In the genomic region with DNA sequence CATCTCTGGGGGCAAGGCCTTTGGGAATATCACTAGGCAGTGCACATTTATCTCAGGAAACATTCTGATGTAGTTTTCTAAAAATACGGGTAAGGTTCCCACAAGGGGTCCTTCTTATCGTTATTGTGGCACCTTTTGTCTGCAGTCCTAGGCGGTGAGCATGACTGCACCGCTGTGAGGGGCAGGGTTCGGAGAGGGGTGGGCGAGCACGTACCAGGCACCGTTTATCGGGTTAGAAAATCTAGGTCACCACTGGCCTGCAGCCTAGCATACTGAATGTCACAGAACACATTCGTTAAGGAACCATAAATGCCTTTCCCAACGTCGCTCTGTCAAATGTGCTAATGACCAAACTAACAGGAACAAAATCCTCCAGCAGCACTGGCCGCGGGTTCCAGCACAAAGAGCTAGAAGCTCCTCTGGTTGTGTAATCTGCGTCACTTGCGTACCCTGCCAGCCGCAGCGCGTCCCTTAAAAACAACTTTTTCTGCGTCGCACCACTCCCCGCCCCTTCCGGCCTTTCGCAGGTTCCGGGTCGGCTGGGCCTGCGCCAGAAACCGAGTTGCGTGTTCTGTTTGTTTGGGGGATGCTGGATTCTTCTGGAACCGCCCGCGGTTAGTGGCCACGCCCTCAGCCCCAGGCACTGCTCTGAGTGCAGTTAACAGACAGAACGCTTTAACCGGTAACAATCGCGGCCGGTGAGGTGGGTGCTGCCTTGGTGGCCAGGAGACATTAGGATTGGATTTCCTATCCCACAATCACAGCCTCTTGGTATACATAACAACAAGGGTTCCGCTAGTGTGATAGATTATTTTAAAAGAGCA, we compare ENCODE assay signal across 8 mouse cellular contexts. TPM values are rescaled to one million over a fixed set of nuclear protein-coding genes. Genes with fewer than 3 reads are reported as not detected.
DNase-seq lines count a peak whose midpoint lies in the region; ATAC-seq lines count a peak whose summit lies in the region.

A gene (plus strand): TSS at position 517 of the 824 bp plus-strand sequence.

- peaks cover 13% of the 10 kb centered on the region for H3K4me1 ChIP-seq in embryonic facial prominence, embryonic 13.5 days
- H3K4me1 ChIP-seq in midbrain, embryonic 11.5 days (ENCODE audit: control insufficient read depth, insufficient read depth, low read length) = peaks cover 12% of the 10 kb centered on the region

- H3K27me3 ChIP-seq in embryonic facial prominence, embryonic 13.5 days = no peaks in the 10 kb centered on the region
- no peaks in the 10 kb centered on the region for H3K27me3 ChIP-seq in midbrain, embryonic 11.5 days (ENCODE audit: control insufficient read depth, insufficient read depth, low read length)

- peaks cover 8% of the 10 kb centered on the region; the same call in 1 of the 2 replicates for H3K36me3 ChIP-seq in embryonic facial prominence, embryonic 13.5 days
- no peaks in the 10 kb centered on the region for H3K36me3 ChIP-seq in midbrain, embryonic 11.5 days (ENCODE audit: control insufficient read depth, insufficient read depth, low read length)

- WGBS in embryonic facial prominence, embryonic 13.5 days = under 1% methylated on average over 39 of the region's 39 CpGs
- under 1% methylated on average over 39 of the region's 39 CpGs for WGBS in midbrain, embryonic 11.5 days

- peak; percentile 80 for ATAC-seq in embryonic facial prominence, embryonic 13.5 days (ENCODE audit: insufficient number of reproducible peaks, insufficient read depth, low FRiP score, low TSS enrichment, low read depth)
- ATAC-seq in midbrain, embryonic 11.5 days (ENCODE audit: low FRiP score) = peak; percentile 94

- DNase-seq in adrenal gland, postnatal 36 days = peak; percentile 98 to 99
- DNase-seq in heart, adult 11 months = peak; percentile 100
- DNase-seq in kidney, adult 11 months = peak; percentile 95
- peak; percentile 99 for DNase-seq in left cerebral cortex, postnatal 4 days
- DNase-seq in midbrain, embryonic 11.5 days (ENCODE audit: low spot score, missing footprints) = peak; percentile 98
- peak; percentile 100 for DNase-seq in right cerebral cortex, postnatal 4 days
- DNase-seq in yolk sac, embryonic 10.5 days (ENCODE audit: low spot score) = peak; percentile 85

- H3K9ac ChIP-seq in embryonic facial prominence, embryonic 13.5 days = peak within 1 kb of the TSS; percentile 80
- peak within 1 kb of the TSS; percentile 81 for H3K9ac ChIP-seq in midbrain, embryonic 11.5 days (ENCODE audit: low read length)

- peak within 1 kb of the TSS; percentile 98 for H3K27ac ChIP-seq in embryonic facial prominence, embryonic 13.5 days
- peak within 1 kb of the TSS; percentile 93 for H3K27ac ChIP-seq in midbrain, embryonic 11.5 days (ENCODE audit: low read depth, low read length)

- peak within 1 kb of the TSS; percentile 76 for H3K4me2 ChIP-seq in embryonic facial prominence, embryonic 13.5 days
- peak within 1 kb of the TSS; percentile 82 for H3K4me2 ChIP-seq in midbrain, embryonic 11.5 days

- no peaks in the 10 kb centered on the region for H3K9me3 ChIP-seq in embryonic facial prominence, embryonic 13.5 days
- no peaks in the 10 kb centered on the region for H3K9me3 ChIP-seq in midbrain, embryonic 11.5 days (ENCODE audit: control insufficient read depth, low read length)

- intact Hi-C loops in left cerebral cortex, postnatal 4 days (cut with DNase I) = no loop called here

- H3K4me3 ChIP-seq in embryonic facial prominence, embryonic 13.5 days = peak within 1 kb of the TSS; percentile 52
- H3K4me3 ChIP-seq in midbrain, embryonic 11.5 days (ENCODE audit: low read depth, low read length) = peak within 1 kb of the TSS; percentile 55

RNA-seq across cellular contexts. Expression of the gene that starts here (rescaled TPM):
- total RNA-seq in adrenal gland, postnatal 36 days (2021) = 10 to 100 TPM; 26.0 to 49.9 TPM
- 10.5 and 10.8 TPM in 2 replicates for polyA plus RNA-seq in embryonic facial prominence, embryonic 13.5 days (2015; fragmentation: Nextera tagmentation; extraction: Ambion mirVana)
- 10 to 100 TPM; 28.8 to 35.0 TPM for total RNA-seq in left cerebral cortex, postnatal 4 days (2021)
- polyA plus RNA-seq in midbrain, embryonic 11.5 days (2014; fragmentation: Nextera tagmentation; extraction: Ambion mirVana) = 15.5 and 15.9 TPM in 2 replicates

Comparison
In these comparisons a context has a peak if more than half of its experiments do, and no peak if none do; other contexts are left out.
1. Peak in every context shown above with its lines: DNase-seq, ATAC-seq, H3K4me3 ChIP-seq and H3K27ac ChIP-seq.